Mouse (Mus musculus) brain, embryonic 14.5 days (tissue): ENCODE data around the gene Sik2.

Source experiments
- CTCF ChIP-seq: fragments of 200-500 bp; IDR thresholded peaks from 2 replicates; pipeline ENCODE4 v1.5.1; 2012; ENCODE audit warnings: inconsistent platforms, mild to moderate bottlenecking, moderate library complexity, borderline replicate concordance; ENCODE audit not compliant: insufficient read depth, insufficient read length; ENCODE audit errors: extremely low read depth
- POLR2A ChIP-seq: fragments of 200-500 bp; IDR thresholded peaks from 2 replicates; pipeline ENCODE4 v1.6.1; 2012; ENCODE audit warnings: mild to moderate bottlenecking, inconsistent platforms, borderline replicate concordance; ENCODE audit not compliant: poor library complexity, insufficient read depth, insufficient read length, severe bottlenecking; ENCODE audit errors: extremely low read depth

- TF ChIP-seq CTCF (no peak), POLR2A (no peak)
These were observed 32.7 kb upstream of the Sik2 start for GRCm38 (mm10) chr9:51041491-51041980.
